Mouse (Mus musculus): ENCODE data around the gene Zfp870. TPM values are rescaled to one million over a fixed set of nuclear protein-coding genes. Genes with fewer than 3 reads are reported as not detected.

Zfp870 gene
- 6.6 and 7.0 TPM in 2 replicates for total RNA-seq (2017)

- peak; percentile 96 to 97 for ATAC-seq (replicated peaks in 1 of 2; ENCODE audit: insufficient read depth in 1 of 2, low FRiP score in 2 of 2, low TSS enrichment in 1 of 2, low read depth in 1 of 2, poor library complexity in 2 of 2, severe bottlenecking in 2 of 2)
Measured at GRCm38 (mm10) chr17:32891239-32892180, at the start of gene Zfp870. Gene Zfp870 (minus strand): TSS chr17:32891642.

GRCm38 (mm10) chr17:32939831-32940230, 48.4 kb upstream of the Zfp870 start:
- no peak for ATAC-seq (replicated peaks in 1 of 2; ENCODE audit: insufficient read depth in 1 of 2, low FRiP score in 2 of 2, low TSS enrichment in 1 of 2, low read depth in 1 of 2, poor library complexity in 2 of 2, severe bottlenecking in 2 of 2)

- no peak for ATAC-seq (replicated peaks in 1 of 2; ENCODE audit: insufficient read depth in 1 of 2, low FRiP score in 2 of 2, low TSS enrichment in 1 of 2, low read depth in 1 of 2, poor library complexity in 2 of 2, severe bottlenecking in 2 of 2)
Measured at GRCm38 (mm10) chr17:32927803-32928202, 36.4 kb upstream of the Zfp870 start.

GRCm38 (mm10) chr17:32924658-32925312, 33.3 kb upstream of the Zfp870 start:
- peak; percentile 73 to 89 for ATAC-seq (replicated peaks in 1 of 2; ENCODE audit: insufficient read depth in 1 of 2, low FRiP score in 2 of 2, low TSS enrichment in 1 of 2, low read depth in 1 of 2, poor library complexity in 2 of 2, severe bottlenecking in 2 of 2)

GRCm38 (mm10) chr17:32923681-32924080, 32.2 kb upstream of the Zfp870 start:
- no peak for ATAC-seq (replicated peaks in 1 of 2; ENCODE audit: insufficient read depth in 1 of 2, low FRiP score in 2 of 2, low TSS enrichment in 1 of 2, low read depth in 1 of 2, poor library complexity in 2 of 2, severe bottlenecking in 2 of 2)

GRCm38 (mm10) chr17:32919123-32919522, 27.7 kb upstream of the Zfp870 start:
- ATAC-seq (replicated peaks in 1 of 2; ENCODE audit: insufficient read depth in 1 of 2, low FRiP score in 2 of 2, low TSS enrichment in 1 of 2, low read depth in 1 of 2, poor library complexity in 2 of 2, severe bottlenecking in 2 of 2): no peak

- ATAC-seq (replicated peaks in 1 of 2; ENCODE audit: insufficient read depth in 1 of 2, low FRiP score in 2 of 2, low TSS enrichment in 1 of 2, low read depth in 1 of 2, poor library complexity in 2 of 2, severe bottlenecking in 2 of 2): no peak
Measured at GRCm38 (mm10) chr17:32917131-32917530, 25.7 kb upstream of the Zfp870 start, which contains the start of gene Cyp4f14. Gene Cyp4f14 (minus strand): TSS chr17:32917342.

GRCm38 (mm10) chr17:32916075-32916474, 24.6 kb upstream of the Zfp870 start:
- no peak for ATAC-seq (replicated peaks in 1 of 2; ENCODE audit: insufficient read depth in 1 of 2, low FRiP score in 2 of 2, low TSS enrichment in 1 of 2, low read depth in 1 of 2, poor library complexity in 2 of 2, severe bottlenecking in 2 of 2)

GRCm38 (mm10) chr17:32906172-32906571, 14.7 kb upstream of the Zfp870 start:
- ATAC-seq (replicated peaks in 1 of 2; ENCODE audit: insufficient read depth in 1 of 2, low FRiP score in 2 of 2, low TSS enrichment in 1 of 2, low read depth in 1 of 2, poor library complexity in 2 of 2, severe bottlenecking in 2 of 2): no peak

GRCm38 (mm10) chr17:32905239-32905638, 13.8 kb upstream of the Zfp870 start:
- 0 out of 4 replicates have a peak, but pooled peaks of 1 of the 2 experiments have one; percentile 51 for ATAC-seq (replicated peaks in 1 of 2; ENCODE audit: insufficient read depth in 1 of 2, low FRiP score in 2 of 2, low TSS enrichment in 1 of 2, low read depth in 1 of 2, poor library complexity in 2 of 2, severe bottlenecking in 2 of 2)

- ATAC-seq (replicated peaks in 1 of 2; ENCODE audit: insufficient read depth in 1 of 2, low FRiP score in 2 of 2, low TSS enrichment in 1 of 2, low read depth in 1 of 2, poor library complexity in 2 of 2, severe bottlenecking in 2 of 2): no peak
Measured at GRCm38 (mm10) chr17:32904414-32904813, 13.0 kb upstream of the Zfp870 start.

- no peak for ATAC-seq (replicated peaks in 1 of 2; ENCODE audit: insufficient read depth in 1 of 2, low FRiP score in 2 of 2, low TSS enrichment in 1 of 2, low read depth in 1 of 2, poor library complexity in 2 of 2, severe bottlenecking in 2 of 2)
Measured at GRCm38 (mm10) chr17:32901751-32902525, 10.5 kb upstream of the Zfp870 start.

- ATAC-seq (replicated peaks in 1 of 2; ENCODE audit: insufficient read depth in 1 of 2, low FRiP score in 2 of 2, low TSS enrichment in 1 of 2, low read depth in 1 of 2, poor library complexity in 2 of 2, severe bottlenecking in 2 of 2): no peak
Measured at GRCm38 (mm10) chr17:32895421-32895820, 4.0 kb upstream of the Zfp870 start.

- ATAC-seq (replicated peaks in 1 of 2; ENCODE audit: insufficient read depth in 1 of 2, low FRiP score in 2 of 2, low TSS enrichment in 1 of 2, low read depth in 1 of 2, poor library complexity in 2 of 2, severe bottlenecking in 2 of 2): no peak
Measured at GRCm38 (mm10) chr17:32893901-32894300, 2.5 kb upstream of the Zfp870 start.

- ATAC-seq (replicated peaks in 1 of 2; ENCODE audit: insufficient read depth in 1 of 2, low FRiP score in 2 of 2, low TSS enrichment in 1 of 2, low read depth in 1 of 2, poor library complexity in 2 of 2, severe bottlenecking in 2 of 2): peak in 1 of 2 experiments; percentile 28; a peak in 2 of 4 replicates
Measured at GRCm38 (mm10) chr17:32890852-32891238, 597 bp downstream of the Zfp870 start.

GRCm38 (mm10) chr17:32889611-32890010, 1.8 kb downstream of the Zfp870 start:
- no peak for ATAC-seq (replicated peaks in 1 of 2; ENCODE audit: insufficient read depth in 1 of 2, low FRiP score in 2 of 2, low TSS enrichment in 1 of 2, low read depth in 1 of 2, poor library complexity in 2 of 2, severe bottlenecking in 2 of 2)

- no peak for ATAC-seq (replicated peaks in 1 of 2; ENCODE audit: insufficient read depth in 1 of 2, low FRiP score in 2 of 2, low TSS enrichment in 1 of 2, low read depth in 1 of 2, poor library complexity in 2 of 2, severe bottlenecking in 2 of 2)
Measured at GRCm38 (mm10) chr17:32880320-32881218, 10.9 kb downstream of the Zfp870 start.
